Mouse (Mus musculus): Measurements from ENCODE around the gene Dab1. TPM values are rescaled to one million over a fixed set of nuclear protein-coding genes. Genes with fewer than 3 reads are reported as not detected.

Dab1 gene
- total RNA-seq, 2 experiments from 2014 or later, result not detected

GRCm38 (mm10) chr4:104461106-104462011 lies 842.2 kb downstream of the Dab1 start:
- no peak for ATAC-seq (replicated peaks; ENCODE audit: low FRiP score, poor library complexity, severe bottlenecking)

- no peak for ATAC-seq (replicated peaks; ENCODE audit: low FRiP score, poor library complexity, severe bottlenecking)
Measured at GRCm38 (mm10) chr4:104462932-104463780, 844.0 kb downstream of the Dab1 start.

GRCm38 (mm10) chr4:104463781-104464170 lies 844.6 kb downstream of the Dab1 start:
- ATAC-seq (replicated peaks; ENCODE audit: low FRiP score, poor library complexity, severe bottlenecking), result no peak

GRCm38 (mm10) chr4:104465594-104465993 lies 846.4 kb downstream of the Dab1 start:
- no peak for ATAC-seq (replicated peaks; ENCODE audit: low FRiP score, poor library complexity, severe bottlenecking)

GRCm38 (mm10) chr4:104468666-104469065 lies 849.5 kb downstream of the Dab1 start:
- no peak for ATAC-seq (replicated peaks; ENCODE audit: low FRiP score, poor library complexity, severe bottlenecking)

- ATAC-seq (replicated peaks; ENCODE audit: low FRiP score, poor library complexity, severe bottlenecking), result no peak
Measured at GRCm38 (mm10) chr4:104472915-104473314, 853.8 kb downstream of the Dab1 start.

- ATAC-seq (replicated peaks; ENCODE audit: low FRiP score, poor library complexity, severe bottlenecking), result no peak
Measured at GRCm38 (mm10) chr4:104476841-104477240, 857.7 kb downstream of the Dab1 start.

GRCm38 (mm10) chr4:104483948-104484347 lies 864.8 kb downstream of the Dab1 start:
- ATAC-seq (replicated peaks; ENCODE audit: low FRiP score, poor library complexity, severe bottlenecking), result no peak

- no peak for ATAC-seq (replicated peaks; ENCODE audit: low FRiP score, poor library complexity, severe bottlenecking)
Measured at GRCm38 (mm10) chr4:104497221-104497620, 878.1 kb downstream of the Dab1 start.

- no peak for ATAC-seq (replicated peaks; ENCODE audit: low FRiP score, poor library complexity, severe bottlenecking)
Measured at GRCm38 (mm10) chr4:104500112-104500511, 881.0 kb downstream of the Dab1 start.

- no peak for ATAC-seq (replicated peaks; ENCODE audit: low FRiP score, poor library complexity, severe bottlenecking)
Measured at GRCm38 (mm10) chr4:104500646-104501045, 881.5 kb downstream of the Dab1 start.

GRCm38 (mm10) chr4:104501245-104501644 lies 882.1 kb downstream of the Dab1 start:
- ATAC-seq (replicated peaks; ENCODE audit: low FRiP score, poor library complexity, severe bottlenecking), result no peak

GRCm38 (mm10) chr4:104504916-104505315 lies 885.8 kb downstream of the Dab1 start:
- no peak for ATAC-seq (replicated peaks; ENCODE audit: low FRiP score, poor library complexity, severe bottlenecking)

- no peak for ATAC-seq (replicated peaks; ENCODE audit: low FRiP score, poor library complexity, severe bottlenecking)
Measured at GRCm38 (mm10) chr4:104509230-104509985, 890.2 kb downstream of the Dab1 start.

- ATAC-seq (replicated peaks; ENCODE audit: low FRiP score, poor library complexity, severe bottlenecking), result no peak
Measured at GRCm38 (mm10) chr4:104511855-104512254, 892.7 kb downstream of the Dab1 start.

- ATAC-seq (replicated peaks; ENCODE audit: low FRiP score, poor library complexity, severe bottlenecking), result no peak
Measured at GRCm38 (mm10) chr4:104512513-104512912, 893.4 kb downstream of the Dab1 start.

GRCm38 (mm10) chr4:104513622-104514021 lies 894.5 kb downstream of the Dab1 start:
- ATAC-seq (replicated peaks; ENCODE audit: low FRiP score, poor library complexity, severe bottlenecking), result no peak

- no peak for ATAC-seq (replicated peaks; ENCODE audit: low FRiP score, poor library complexity, severe bottlenecking)
Measured at GRCm38 (mm10) chr4:104514568-104515000, 895.4 kb downstream of the Dab1 start.

- ATAC-seq (replicated peaks; ENCODE audit: low FRiP score, poor library complexity, severe bottlenecking), result no peak
Measured at GRCm38 (mm10) chr4:104515681-104516080, 896.5 kb downstream of the Dab1 start.

GRCm38 (mm10) chr4:104522324-104522723 lies 903.2 kb downstream of the Dab1 start:
- ATAC-seq (replicated peaks; ENCODE audit: low FRiP score, poor library complexity, severe bottlenecking), result no peak

All from erythroblast, adult 5-6 weeks (primary cell).